Mouse (Mus musculus) T-cell, adult 2 months (primary cell): ENCODE measurements at regions not wholly inside any gene's neighbourhood (a gene's known extent, or its start where the extent isn't known, plus 50 kb on each side); places are given as distances from the start of the nearest gene placed in this dataset.
"Not testable (repeated sequence)": the region's sequence is repeated elsewhere in the genome, so short reads cannot be mapped to it uniquely, and the experiment has no call there.

Source experiments
- DNase-seq: peaks from one replicate; pipeline ENCODE4 v3.0.0; 2022; ENCODE audit warnings: low spot score

- no peak for DNase-seq
These were observed 57.8 kb downstream of the Dusp6 start for GRCm38 (mm10) chr10:99320797-99321196.

GRCm38 (mm10) chr10:99323358-99323757 is 60.3 kb downstream of the Dusp6 start:
- no peak for DNase-seq

GRCm38 (mm10) chr10:99327501-99327900 is 64.5 kb downstream of the Dusp6 start:
- no peak for DNase-seq

- no peak for DNase-seq
These were observed 65.5 kb downstream of the Dusp6 start for GRCm38 (mm10) chr10:99328568-99328967.

- no peak for DNase-seq
These were observed 66.4 kb downstream of the Dusp6 start for GRCm38 (mm10) chr10:99329469-99329868.

- no peak for DNase-seq
These were observed 67.5 kb downstream of the Dusp6 start for GRCm38 (mm10) chr10:99330519-99330918.

- no peak for DNase-seq
These were observed 68.8 kb downstream of the Dusp6 start for GRCm38 (mm10) chr10:99331876-99332275.

- no peak for DNase-seq
These were observed 70.8 kb downstream of the Dusp6 start for GRCm38 (mm10) chr10:99333831-99334230.

GRCm38 (mm10) chr10:99336091-99336490 is 73.1 kb downstream of the Dusp6 start:
- no peak for DNase-seq

GRCm38 (mm10) chr10:99338790-99339189 is 75.8 kb downstream of the Dusp6 start:
- DNase-seq, result not testable (repeated sequence)

GRCm38 (mm10) chr10:99339291-99339912 is 76.4 kb downstream of the Dusp6 start:
- peak; percentile 57 for DNase-seq

GRCm38 (mm10) chr10:99340057-99340456 is 77.0 kb downstream of the Dusp6 start:
- DNase-seq, result not testable (repeated sequence)

GRCm38 (mm10) chr10:99349125-99349716 is 86.2 kb downstream of the Dusp6 start:
- no peak for DNase-seq

GRCm38 (mm10) chr10:99353541-99354292 is 90.7 kb downstream of the Dusp6 start:
- peak; percentile 30 for DNase-seq

GRCm38 (mm10) chr10:99354352-99354751 is 91.3 kb downstream of the Dusp6 start:
- no peak for DNase-seq

GRCm38 (mm10) chr10:99355303-99355702 is 92.3 kb downstream of the Dusp6 start:
- no peak for DNase-seq

GRCm38 (mm10) chr10:99356221-99356620 is 93.2 kb downstream of the Dusp6 start:
- DNase-seq, result no peak

- no peak for DNase-seq
These were observed 93.9 kb downstream of the Dusp6 start for GRCm38 (mm10) chr10:99356883-99357282.

GRCm38 (mm10) chr10:99357347-99357746 is 94.3 kb downstream of the Dusp6 start:
- no peak for DNase-seq

GRCm38 (mm10) chr10:99358256-99358655 is 95.2 kb downstream of the Dusp6 start:
- DNase-seq, result no peak

- no peak for DNase-seq
These were observed 96.4 kb downstream of the Dusp6 start for GRCm38 (mm10) chr10:99359439-99359866.

GRCm38 (mm10) chr10:99360601-99361000 is 97.6 kb downstream of the Dusp6 start:
- not testable (repeated sequence) for DNase-seq

GRCm38 (mm10) chr10:99366162-99366561 is 103.1 kb downstream of the Dusp6 start:
- DNase-seq, result no peak
